Mouse (Mus musculus): ENCODE results near the gene Hip1.
"Not testable (repeated sequence)": the region's sequence is repeated elsewhere in the genome, so short reads cannot be mapped to it uniquely, and the experiment has no call there.

Hip1 gene

GRCm38 (mm10) chr5:135488881-135489694 is 55.8 kb downstream of the Hip1 start:
- DNase-seq, result peak in 1 of 2 experiments; percentile 5

- DNase-seq, result no peak
Observed at GRCm38 (mm10) chr5:135488222-135488880, 56.6 kb downstream of the Hip1 start.

- no peak for DNase-seq
Observed at GRCm38 (mm10) chr5:135485289-135485688, 59.6 kb downstream of the Hip1 start.

GRCm38 (mm10) chr5:135483865-135484264 is 61.1 kb downstream of the Hip1 start:
- not testable (repeated sequence) for DNase-seq

GRCm38 (mm10) chr5:135478877-135479600 is 65.9 kb downstream of the Hip1 start:
- DNase-seq, result peak in 1 of 2 experiments; percentile 14

DNA sequence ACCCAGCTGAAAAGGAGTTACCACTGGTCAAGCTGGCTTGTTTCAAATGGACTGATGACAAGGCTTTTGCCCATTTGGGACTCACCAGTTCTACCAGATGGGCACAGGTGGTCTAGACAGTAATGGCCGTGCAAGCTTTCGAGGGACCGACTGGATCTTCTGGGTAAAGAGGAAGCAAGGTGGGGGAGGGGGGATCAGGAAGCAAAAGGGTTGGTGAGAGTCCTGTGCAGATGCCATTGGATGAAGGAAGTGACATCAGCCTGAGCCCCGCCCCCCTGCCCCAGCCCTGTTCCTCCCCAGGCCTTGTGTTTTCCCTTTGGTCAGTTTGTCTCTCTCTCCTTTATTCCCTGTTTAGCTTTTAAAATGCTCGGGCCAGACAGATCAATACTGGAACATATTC is 68.7 kb downstream of the Hip1 start:
- no peak for DNase-seq

GRCm38 (mm10) chr5:135472405-135472804 is 72.5 kb downstream of the Hip1 start:
- DNase-seq, result no peak

DNA sequence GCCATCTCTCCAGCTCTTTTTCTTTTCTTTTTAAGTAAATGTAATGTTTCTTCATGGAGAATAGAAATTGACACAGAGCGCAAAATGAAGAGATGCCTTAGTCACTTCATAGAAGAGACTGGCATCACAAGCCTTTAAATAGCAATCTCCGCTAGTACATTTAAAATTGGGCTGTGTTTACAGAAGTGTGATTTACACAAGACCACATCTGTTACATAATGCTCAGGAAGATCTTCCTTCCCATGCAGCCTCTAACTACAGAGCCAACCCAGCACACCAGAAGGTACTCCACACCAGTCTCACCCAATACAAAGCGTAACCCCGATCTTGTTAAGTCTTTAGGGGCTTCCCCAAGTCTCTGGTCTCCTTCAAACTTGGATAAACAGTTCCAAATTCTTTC is 73.2 kb downstream of the Hip1 start:
- DNase-seq, result no peak

DNA sequence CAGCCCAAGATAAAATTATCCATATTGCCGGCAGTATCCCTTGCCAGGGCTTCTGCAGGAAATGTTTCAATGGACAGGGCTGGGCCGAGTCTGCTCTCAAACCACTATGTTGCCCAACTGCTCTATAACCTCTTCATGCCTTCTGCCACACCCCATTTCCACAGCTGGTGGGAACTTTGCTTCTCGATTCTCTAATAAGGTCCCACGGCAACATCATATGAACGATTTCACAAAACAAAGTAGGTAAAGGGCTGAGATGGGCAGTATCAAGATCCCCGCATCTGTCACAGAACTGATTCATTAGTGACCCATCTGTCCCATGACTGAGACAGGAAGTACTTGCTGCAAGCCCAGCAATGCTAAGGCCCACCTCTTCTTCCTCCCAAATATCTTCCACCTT is 76.6 kb downstream of the Hip1 start:
- no peak for DNase-seq

DNA sequence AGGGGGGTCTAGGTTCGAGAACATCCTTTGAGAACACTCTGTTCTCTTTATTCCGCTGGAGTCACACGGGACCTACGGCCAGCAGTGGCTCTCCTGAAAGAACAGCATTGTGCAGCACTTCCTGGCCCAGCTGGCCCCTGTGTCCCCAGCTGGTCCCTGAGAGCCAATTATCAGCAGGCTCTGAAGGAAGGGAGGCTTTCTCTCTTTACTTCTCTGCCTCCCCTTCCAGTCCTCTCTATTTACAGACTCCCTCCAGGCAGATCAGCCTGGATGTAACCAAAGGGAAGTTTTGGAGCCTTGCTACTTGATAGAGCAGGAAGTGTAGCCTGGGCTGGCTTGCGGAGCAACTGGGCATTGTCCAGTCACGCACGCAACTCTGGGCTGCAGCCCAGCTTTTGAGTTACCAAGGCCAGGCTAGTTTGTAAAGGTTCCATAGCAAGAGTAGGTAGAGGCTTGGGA is 79.1 kb downstream of the Hip1 start:
- no peak for DNase-seq

DNA sequence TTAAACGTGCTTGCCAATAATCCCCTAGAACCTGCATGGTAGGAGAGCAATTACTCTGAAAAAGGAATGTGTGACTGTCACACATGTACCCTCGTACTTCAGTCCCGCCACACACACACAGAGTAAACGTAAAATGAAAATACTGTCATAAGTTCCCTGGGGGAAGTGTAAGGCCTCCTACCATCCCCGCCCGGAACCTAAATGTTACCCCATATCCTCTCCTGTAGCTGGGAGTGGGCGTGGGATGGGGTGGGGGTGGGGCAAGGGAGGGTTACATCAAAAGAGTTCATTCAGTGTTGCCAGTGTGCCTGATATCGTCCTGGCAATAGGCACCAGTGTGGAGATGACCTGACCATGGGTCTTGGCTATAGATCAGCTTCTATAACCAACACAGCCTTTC is 81.5 kb downstream of the Hip1 start:
- no peak for DNase-seq

DNA sequence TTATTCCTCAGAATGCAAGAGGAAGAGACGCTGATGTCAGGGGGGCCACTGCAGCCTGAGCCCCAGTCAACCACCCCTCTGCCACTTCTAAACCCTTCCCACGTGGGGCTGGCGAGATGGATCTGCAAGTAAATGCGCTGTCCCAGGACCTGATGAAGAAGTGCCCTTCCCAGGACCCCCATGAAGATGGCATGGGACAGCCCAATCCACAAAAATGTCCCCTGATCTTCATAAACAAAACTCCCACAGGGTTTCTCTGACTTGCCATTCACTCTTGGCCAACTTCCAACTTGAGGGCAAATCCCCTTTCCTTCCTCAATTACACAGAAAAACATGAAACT is 84.1 kb downstream of the Hip1 start:
- no peak for DNase-seq

DNA sequence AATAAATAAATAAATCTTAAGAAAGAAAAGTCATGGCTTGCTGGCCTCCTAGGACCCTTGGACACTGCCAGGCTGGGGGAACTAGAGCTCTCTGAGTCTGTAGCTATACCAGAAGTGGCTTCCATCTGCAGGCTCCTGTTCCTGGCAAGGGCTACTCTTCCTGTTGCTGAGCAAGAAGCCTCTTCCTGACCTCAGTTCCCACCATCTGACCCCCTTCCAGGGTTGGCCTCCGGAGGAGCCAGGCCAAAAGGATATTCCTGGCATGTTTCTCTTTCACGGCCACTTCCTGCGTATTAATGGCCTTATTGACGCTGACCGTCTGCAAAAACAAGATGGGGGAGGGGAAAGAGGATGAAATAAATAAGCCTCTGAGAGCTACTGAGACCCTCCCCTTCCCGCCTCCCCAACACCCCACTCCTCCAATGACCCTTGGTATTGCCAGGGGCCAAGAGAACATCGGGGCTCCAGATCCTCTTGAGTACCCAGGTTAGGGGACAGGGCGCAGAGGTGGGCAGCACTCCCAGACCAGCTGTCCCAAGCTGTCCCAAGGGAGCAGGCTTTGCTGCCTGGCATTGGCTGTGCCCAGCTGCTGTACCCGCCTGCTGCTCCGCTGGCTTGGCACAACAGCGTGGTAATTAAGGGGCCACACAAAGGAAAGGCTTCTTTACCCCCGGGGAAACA is 84.6 kb downstream of the Hip1 start:
- DNase-seq, result no peak

DNA sequence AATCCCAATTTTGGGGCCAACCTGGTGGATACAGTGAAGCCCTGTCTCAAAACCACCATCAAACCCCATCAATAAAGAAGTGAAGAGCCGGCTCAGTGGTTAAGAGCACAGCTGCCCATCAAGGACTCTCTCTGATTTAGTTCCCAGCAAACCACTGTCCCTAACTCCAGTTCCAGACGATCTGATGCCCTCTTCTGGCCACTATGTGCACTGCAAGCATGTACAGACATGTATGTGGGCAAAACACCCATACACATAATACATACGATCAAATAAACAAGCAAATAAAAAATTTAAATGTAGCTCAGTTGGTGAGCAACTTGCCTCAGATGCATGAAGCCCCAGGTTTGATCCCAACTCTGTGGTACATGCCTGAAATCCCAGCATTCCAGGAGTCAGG is 85.4 kb downstream of the Hip1 start:
- no peak for DNase-seq

- DNase-seq, result no peak
Observed at GRCm38 (mm10) chr5:135457961-135458360, 87.0 kb downstream of the Hip1 start.

GRCm38 (mm10) chr5:135456515-135456914 is 88.4 kb downstream of the Hip1 start:
- DNase-seq, result no peak

DNA sequence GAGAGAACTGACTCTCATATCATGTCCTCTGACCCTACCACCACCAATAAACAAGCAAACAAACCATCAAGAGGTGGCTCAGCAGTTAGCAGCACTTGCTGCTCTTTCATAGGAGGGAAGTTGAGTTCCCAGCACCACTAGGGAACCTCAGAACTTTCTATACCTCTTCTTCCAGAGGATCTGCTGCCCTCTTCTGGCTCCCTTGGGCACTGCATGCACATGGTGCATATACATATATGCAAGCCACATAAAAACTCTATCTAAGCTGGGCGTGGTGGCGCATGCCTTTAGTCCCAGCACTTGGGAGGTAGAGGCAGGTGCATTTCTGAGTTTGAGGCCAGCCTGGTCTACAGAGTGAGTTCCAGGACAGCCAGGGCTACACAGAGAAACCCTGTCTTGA is 90.7 kb downstream of the Hip1 start:
- no peak for DNase-seq

- DNase-seq, result not testable (repeated sequence)
Observed at GRCm38 (mm10) chr5:135451559-135451958, 93.4 kb downstream of the Hip1 start.

GRCm38 (mm10) chr5:135451100-135451499 is 93.8 kb downstream of the Hip1 start:
- no peak for DNase-seq

DNA sequence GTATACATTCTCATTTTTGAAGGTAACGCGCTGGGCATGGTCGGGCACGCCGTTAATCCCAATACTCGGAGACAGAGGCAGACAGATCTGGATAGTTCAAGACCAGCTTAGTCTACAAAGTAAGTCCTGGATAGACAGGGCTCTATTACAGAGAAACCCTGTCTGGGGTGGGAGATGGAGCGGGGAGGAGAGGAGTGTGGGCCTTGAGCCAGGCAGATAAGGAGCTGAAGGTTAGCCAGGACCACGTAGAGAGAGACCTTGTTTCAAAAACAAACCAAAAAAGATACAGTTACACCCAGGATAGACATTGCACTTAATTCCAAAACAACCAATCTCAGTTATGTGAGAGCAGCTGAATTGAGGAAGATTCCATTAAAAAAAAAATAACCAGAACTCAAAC is 99.2 kb downstream of the Hip1 start:
- no peak for DNase-seq

DNA sequence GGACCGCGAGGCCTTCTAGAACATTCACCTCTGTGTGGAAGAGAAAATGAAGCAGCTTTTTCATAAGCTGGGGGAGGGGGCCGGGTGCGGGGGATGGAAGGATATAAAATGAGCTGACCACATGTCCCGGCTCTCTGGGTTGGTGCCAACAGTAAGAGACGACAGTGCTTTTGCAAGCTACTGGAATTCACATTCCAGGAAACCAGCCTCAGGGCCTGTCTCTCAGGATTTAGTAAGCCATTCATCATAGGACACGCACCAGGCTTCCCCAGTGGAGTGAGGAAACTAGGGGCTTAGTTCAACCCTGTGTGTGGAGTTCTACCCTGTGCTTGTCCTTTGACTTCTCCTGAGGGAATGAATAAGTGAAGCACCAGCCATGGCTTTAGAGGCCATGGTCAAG is 102.5 kb downstream of the Hip1 start:
- no peak for DNase-seq

DNA sequence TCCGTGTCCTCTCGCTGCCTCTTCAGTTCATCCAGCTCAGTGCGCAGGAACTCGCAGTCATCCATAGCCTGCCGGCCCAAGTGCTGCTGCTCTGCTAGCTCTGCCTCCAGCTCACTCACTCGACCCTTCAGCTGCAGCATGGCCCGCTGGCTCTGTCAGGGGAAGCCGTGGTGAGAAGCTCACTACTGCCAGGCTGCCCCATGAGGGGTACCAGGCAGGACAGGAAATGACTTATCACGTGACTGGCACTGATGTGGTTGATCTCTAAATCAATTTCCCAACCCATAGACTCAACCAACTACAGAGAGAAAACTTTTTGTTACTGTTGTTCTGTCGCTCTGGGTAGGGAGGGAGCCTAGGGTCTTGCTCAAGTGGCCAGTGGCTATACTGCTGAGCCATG is 109.9 kb downstream of the Hip1 start:
- DNase-seq, result no peak

- DNase-seq, result no peak
Observed at GRCm38 (mm10) chr5:135433861-135434260, 111.1 kb downstream of the Hip1 start.

Data from thymus, adult 18-20 months (tissue).